Mouse (Mus musculus) embryonic fibroblast, embryonic 13.5 days (primary cell): ENCODE measurements around the gene Grik2.

Experiments used
- CTCF ChIP-seq: IDR thresholded peaks from 2 replicates; pipeline ENCODE4 v1.5.1; 2011; ENCODE audit warnings: mild to moderate bottlenecking, control low read depth, low read length, moderate library complexity, borderline replicate concordance; ENCODE audit not compliant: insufficient read depth
- POLR2A ChIP-seq: IDR thresholded peaks from 2 replicates; pipeline ENCODE4 v1.6.1; 2011; ENCODE audit warnings: low read depth, mild to moderate bottlenecking, control low read depth, low read length, moderate library complexity

DNA sequence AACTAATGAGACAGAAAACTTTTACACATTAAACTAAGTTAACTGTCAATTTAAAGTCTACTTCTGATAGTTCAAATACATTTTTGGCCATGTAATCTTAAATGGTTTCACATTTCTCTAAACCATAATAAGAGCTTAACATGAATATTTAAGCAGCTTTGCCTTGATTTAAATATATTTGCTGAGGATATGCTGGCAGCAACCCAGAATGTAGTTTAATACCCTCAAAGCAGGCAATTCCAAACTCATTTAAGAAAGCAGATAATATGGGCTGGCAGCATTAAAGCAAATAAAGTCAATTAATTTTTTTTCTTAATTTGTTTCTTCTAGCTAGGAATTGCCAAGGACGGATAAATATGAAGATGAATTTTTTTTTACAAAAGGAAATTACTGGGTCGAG, 56.7 kb downstream of the Grik2 start:
- TF ChIP-seq POLR2A (no peak), CTCF (no peak)
